Mouse (Mus musculus): Measurements from ENCODE around the gene Chek2. TPM values are rescaled to one million over a fixed set of nuclear protein-coding genes. Genes with fewer than 3 reads are reported as not detected.
A peak's percentile ranks its signal among the peaks of the same experiment; 100 is the strongest.
"Not testable (repeated sequence)": the region's sequence is repeated elsewhere in the genome, so short reads cannot be mapped to it uniquely, and the experiment has no call there.

Gene Chek2
- 5.9 and 6.0 TPM in 2 replicates for total RNA-seq (2021)
- long read RNA-seq, experiment 1, partial matches to known transcripts, result 3 of 8 reads
- long read RNA-seq, experiment 1, other reads (novel, unspliced or antisense), result 1 of 8 reads
- long read RNA-seq, experiment 2, transcript Chek2-201 (15 exons, 2,276 nt), result major isoform, 5 of 7 reads
- long read RNA-seq, experiment 2, partial matches to known transcripts, result 0 of 7 reads
- long read RNA-seq, experiment 2, other reads (novel, unspliced or antisense), result 2 of 7 reads

- peak; percentile 96 for DNase-seq
These were observed at the start of gene Chek2, which contains the start of gene Hscb for GRCm38 (mm10) chr5:110839678-110840365. Gene Chek2 (plus strand): TSS chr5:110839979. Gene Hscb (minus strand): TSS chr5:110839777.

GRCm38 (mm10) chr5:110794363-110794762 lies 45.4 kb upstream of the Chek2 start:
- no peak for DNase-seq

- DNase-seq, result peak; percentile 67
These were observed 42.1 kb upstream of the Chek2 start for GRCm38 (mm10) chr5:110797696-110798095.

GRCm38 (mm10) chr5:110801036-110801624 lies 38.6 kb upstream of the Chek2 start:
- DNase-seq, result no peak

GRCm38 (mm10) chr5:110802186-110802585 lies 37.6 kb upstream of the Chek2 start:
- peak; percentile 45 for DNase-seq

GRCm38 (mm10) chr5:110802809-110803208 lies 37.0 kb upstream of the Chek2 start:
- DNase-seq, result no peak

GRCm38 (mm10) chr5:110804012-110804743 lies 35.6 kb upstream of the Chek2 start:
- DNase-seq, result peak; percentile 26

GRCm38 (mm10) chr5:110806154-110806553 lies 33.6 kb upstream of the Chek2 start:
- DNase-seq, result no peak

- DNase-seq, result no peak
These were observed 33.1 kb upstream of the Chek2 start for GRCm38 (mm10) chr5:110806676-110807075.

- no peak for DNase-seq
These were observed 32.3 kb upstream of the Chek2 start for GRCm38 (mm10) chr5:110807453-110807852.

- DNase-seq, result peak; percentile 94
These were observed 31.6 kb upstream of the Chek2 start for GRCm38 (mm10) chr5:110808061-110808631.

GRCm38 (mm10) chr5:110808821-110809666 lies 30.7 kb upstream of the Chek2 start:
- DNase-seq, result peak; percentile 52

- peak; percentile 100 for DNase-seq
These were observed 30.0 kb upstream of the Chek2 start, which contains the start of gene Ulk1 for GRCm38 (mm10) chr5:110809667-110810325. Gene Ulk1 (minus strand): TSS chr5:110810097.

- DNase-seq, result no peak
These were observed 15.4 kb upstream of the Chek2 start for GRCm38 (mm10) chr5:110824421-110824820.

GRCm38 (mm10) chr5:110826781-110827495 lies 12.8 kb upstream of the Chek2 start:
- DNase-seq, result no peak

- no peak for DNase-seq
These were observed 12.2 kb upstream of the Chek2 start for GRCm38 (mm10) chr5:110827576-110827975.

GRCm38 (mm10) chr5:110831036-110831720 lies 8.6 kb upstream of the Chek2 start:
- DNase-seq, result no peak

- DNase-seq, result peak; percentile 63
These were observed 3.8 kb upstream of the Chek2 start for GRCm38 (mm10) chr5:110835959-110836358.

GRCm38 (mm10) chr5:110838016-110838415 lies 1.8 kb upstream of the Chek2 start:
- not testable (repeated sequence) for DNase-seq
